Mouse (Mus musculus) retina, adult 2 months (tissue): ENCODE measurements around the gene Tcp11l1.

Source experiments
- DNase-seq: peaks from one replicate; pipeline ENCODE4 v3.0.0-alpha.2; 2012; ENCODE audit warnings: low read depth, low spot score

Gene Tcp11l1

GRCm38 (mm10) chr2:104712486-104712809 lies 479 bp upstream of the Tcp11l1 start:
- DNase-seq = no peak

GRCm38 (mm10) chr2:104710670-104711370 lies 1.1 kb downstream of the Tcp11l1 start:
- no peak for DNase-seq

GRCm38 (mm10) chr2:104709786-104710337 lies 2.1 kb downstream of the Tcp11l1 start:
- DNase-seq = no peak

GRCm38 (mm10) chr2:104704355-104704754 lies 7.6 kb downstream of the Tcp11l1 start:
- no peak for DNase-seq

DNA sequence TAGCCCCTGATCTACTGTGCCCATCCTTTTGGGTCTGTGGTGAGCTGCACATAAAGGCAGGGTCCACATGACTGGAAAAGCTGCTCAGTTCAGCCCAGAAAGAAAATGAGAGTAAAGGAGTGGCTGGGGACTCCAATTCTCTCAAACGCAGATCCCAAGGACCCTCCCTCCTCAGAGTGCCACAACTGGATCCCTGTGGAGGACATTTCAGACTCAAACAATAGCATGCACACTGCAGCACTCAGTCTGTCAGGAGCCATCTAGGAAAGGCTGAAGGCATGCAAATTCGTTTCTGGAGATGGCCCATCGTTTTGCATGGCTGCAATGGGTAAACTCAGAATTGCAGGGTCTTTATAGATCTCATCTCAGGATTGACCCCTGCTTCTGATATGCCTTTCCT lies 8.8 kb downstream of the Tcp11l1 start:
- DNase-seq = no peak

DNA sequence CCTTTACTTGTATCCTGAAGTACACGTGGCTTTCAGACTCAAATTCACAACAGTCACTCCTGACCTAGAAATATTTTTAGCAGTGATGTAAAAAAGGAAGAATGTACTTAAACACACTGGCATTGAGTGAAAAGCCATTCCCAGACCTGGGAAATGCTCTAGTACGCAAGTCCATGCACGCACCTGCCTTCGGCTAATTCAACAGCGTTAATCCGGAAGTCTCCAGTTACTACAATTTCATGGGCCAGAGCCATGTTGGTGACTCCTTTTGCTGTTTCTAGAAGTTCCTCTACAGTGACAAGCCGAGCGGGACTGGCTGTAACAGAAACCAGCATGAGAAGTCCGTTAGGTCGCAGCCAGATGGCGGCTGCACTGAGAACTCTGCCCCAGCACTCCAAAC lies 12.3 kb downstream of the Tcp11l1 start:
- no peak for DNase-seq

GRCm38 (mm10) chr2:104692551-104692950 lies 19.4 kb downstream of the Tcp11l1 start:
- DNase-seq = no peak

- no peak for DNase-seq
Measured at GRCm38 (mm10) chr2:104690720-104691119, 21.2 kb downstream of the Tcp11l1 start.

GRCm38 (mm10) chr2:104688724-104689123 lies 23.2 kb downstream of the Tcp11l1 start:
- no peak for DNase-seq

DNA sequence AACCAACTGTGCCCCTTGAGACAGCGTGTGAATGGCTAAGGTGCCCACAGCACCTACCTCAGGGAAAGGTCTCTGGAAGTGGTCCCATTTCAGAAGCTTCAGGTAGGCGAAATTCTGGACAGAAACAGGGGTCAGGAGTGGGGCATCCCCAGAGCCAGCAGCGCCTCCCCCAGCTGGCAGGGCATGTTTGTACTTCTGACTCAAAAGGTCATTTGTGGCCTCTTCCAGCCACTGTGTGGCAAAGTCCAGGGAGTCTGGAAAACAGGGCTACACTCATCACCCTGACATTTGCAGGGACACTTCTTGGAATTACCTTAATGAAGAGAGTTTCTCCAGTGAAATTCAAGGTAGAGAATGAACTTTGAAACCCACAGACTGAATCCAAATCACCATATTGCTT lies 23.6 kb downstream of the Tcp11l1 start:
- DNase-seq = no peak

DNA sequence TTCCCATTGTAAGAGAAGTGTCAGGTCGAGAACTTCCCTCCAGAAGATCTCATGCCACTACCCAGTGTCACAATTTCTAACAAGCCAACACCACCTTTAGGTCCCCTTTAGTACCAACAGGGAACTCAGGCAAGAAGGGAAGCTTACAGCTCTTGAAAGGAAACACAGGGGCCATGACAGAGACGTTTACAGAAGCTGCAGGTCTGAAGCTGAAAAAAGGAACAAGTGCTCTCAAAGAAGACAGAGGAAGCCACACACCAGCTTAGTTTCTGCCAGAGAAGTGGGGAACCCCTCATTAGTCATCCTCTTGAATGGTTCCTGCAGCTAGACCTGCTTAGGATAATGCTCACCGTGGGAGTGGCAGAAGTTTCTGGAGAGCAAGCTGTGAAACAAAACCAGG lies 24.7 kb downstream of the Tcp11l1 start:
- DNase-seq = no peak

DNA sequence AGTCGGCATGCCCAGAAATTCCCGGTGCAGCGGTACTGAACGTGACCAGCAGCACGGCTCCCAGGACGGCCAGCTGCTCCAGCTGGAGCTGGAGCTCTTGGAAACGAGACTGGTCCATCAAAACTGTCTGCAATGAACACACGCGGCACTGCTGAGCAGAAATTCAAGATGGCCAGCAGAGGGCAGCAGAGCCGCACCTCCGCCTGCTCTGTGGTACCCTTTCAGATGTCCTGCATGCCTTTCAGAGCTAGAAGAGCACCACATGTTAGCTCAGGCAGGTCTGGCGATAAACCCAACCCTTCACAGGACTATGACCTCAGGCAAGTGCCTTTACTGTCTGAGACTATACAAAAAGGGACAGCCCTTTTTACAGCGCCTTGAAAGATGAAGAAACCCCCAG lies 26.6 kb downstream of the Tcp11l1 start:
- DNase-seq = peak; percentile 62

- no peak for DNase-seq
Measured at GRCm38 (mm10) chr2:104684771-104685170, 27.2 kb downstream of the Tcp11l1 start.

- DNase-seq = no peak
Measured at GRCm38 (mm10) chr2:104677326-104677725, 34.6 kb downstream of the Tcp11l1 start.

- DNase-seq = no peak
Measured at GRCm38 (mm10) chr2:104671724-104672123, 40.2 kb downstream of the Tcp11l1 start.

DNA sequence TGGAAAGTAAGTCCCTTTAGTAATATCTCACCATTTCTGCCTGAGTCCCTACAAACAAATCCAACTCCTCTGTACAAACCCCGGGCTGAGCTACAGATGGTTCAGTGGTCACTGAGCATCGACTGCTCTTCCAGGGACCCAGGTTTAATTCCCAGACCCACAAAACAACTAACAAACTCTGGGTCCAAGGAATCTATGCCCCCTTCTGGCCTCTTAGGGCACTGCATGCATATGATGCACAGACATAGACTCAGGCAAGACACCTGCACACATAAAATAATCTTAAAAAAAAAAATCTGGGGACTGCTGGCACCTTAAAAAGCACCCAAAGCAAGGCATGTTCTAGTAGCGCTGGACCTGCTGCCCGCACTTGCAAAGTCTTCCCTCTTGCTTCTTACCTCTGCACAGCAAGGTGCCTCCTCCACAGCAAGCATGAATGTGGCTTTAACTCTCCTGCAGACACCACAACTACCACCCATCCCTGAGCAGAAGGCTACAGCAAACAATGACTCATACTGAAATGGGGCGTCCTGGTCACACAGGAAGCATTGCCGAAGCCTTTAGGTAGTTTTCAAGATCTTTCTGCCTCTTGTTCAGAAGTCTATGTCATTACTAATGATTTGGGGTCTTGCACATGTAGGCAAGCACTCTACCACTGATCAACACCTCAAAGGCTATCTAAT lies 42.7 kb downstream of the Tcp11l1 start:
- no peak for DNase-seq

GRCm38 (mm10) chr2:104663372-104664100 lies 48.4 kb downstream of the Tcp11l1 start:
- no peak for DNase-seq

DNA sequence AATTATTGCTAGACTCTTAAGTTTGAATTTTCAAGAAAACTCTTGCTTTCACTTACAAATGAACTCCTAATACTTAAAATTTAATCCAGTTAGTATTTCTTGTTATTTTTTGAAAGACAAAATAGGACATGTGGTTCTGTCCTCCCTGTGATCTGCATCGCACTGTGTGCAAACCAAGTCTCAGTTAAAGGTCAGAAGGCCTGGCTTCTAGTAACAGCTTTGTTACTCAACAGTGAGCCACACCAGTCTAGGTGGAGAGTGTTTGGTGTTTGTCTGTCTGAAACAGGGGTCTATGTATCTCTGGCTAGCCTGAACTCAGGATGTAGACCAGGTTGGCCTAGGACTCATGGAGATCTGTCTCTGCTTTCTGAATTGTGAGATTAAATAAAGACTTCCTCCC lies 53.3 kb downstream of the Tcp11l1 start:
- no peak for DNase-seq

DNA sequence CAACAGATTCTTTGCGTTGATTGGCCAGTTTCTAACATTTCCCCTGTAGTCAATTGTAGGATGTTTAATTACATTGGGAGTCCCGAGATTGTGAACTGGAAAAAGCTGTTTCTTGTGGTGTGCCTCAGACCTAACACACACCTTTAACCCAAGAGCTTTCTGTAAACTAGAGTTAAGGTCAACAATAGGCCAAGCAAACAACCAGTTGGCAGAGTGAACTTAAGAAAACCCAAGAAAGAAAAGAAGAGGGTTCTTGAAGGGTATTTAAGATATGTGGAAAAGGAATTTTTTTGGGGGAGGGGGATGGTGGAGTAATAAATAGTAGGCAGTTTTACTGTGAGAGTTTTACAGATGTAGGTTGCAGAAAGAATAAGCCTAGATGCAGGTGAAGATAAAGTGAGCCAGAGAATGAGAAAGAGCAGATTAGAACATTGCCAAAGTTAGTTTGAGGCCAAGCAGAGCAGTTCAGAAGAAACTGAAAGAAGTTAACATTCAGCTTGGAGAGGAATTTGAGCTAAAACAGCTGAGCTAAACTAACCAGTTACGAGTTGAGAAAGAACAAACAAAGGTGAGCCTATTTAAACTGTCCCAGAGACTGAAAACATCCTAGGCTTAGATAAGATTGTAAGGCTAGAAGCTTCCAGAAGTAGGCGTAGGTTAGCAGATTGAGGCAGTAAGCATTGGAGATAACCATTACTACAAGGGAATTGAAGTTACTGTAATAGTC lies 95.8 kb downstream of the Tcp11l1 start:
- no peak for DNase-seq

DNA sequence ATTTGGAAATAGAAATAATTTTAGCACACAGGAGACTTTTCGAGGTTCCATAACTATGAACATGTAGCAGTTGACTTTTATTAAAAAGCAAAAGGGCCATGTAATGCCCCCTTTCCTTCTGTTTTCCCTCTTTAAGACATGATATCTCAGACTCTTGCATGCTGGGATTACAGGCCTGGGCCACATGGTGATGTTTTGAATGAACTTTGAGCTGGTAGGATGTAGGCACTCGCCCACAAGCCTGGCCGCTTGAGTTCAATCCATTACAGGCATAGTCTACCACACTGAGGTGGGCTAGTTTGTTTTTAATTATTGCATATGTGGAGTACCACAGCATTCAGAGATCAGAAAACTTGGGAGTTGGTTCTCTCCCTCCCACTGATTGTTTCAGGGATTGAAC lies 97.2 kb downstream of the Tcp11l1 start:
- no peak for DNase-seq
